19 mouse cellular contexts compared by ENCODE assay signal in the genomic region with DNA sequence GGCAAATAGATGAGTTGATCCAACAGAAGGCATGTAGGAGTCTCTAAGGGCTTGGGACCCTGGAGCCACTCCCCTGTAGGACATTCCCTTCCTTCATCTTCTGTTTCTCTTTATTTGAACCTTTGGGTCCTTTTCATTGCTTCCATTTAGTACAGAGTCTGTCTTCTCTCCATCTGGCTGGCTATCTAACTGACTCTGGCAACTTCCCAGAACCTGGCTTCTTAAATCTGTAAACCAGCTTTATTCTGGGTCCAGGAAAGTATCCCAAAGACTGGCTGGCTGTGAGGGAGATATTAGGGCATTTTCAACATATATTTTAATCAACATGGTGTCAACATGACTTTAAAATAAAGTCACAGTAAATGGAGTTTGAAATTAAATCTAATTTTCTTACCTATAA. TPM values are rescaled to one million over a fixed set of nuclear protein-coding genes. Genes with fewer than 3 reads are reported as not detected.
"Had no signal": no experiment of that assay in that cellular context is flagged by ENCODE, and none has a peak within 500 bp of the region (broad histone marks: within the 10 kb centered on the region; RNA-seq: fewer than 3 reads in every experiment).

No protein-coding gene starts in this region.

- ATAC-seq: midbrain, embryonic 16.5 days had no signal

- H3K27ac ChIP-seq: midbrain, embryonic 10.5 days; midbrain, embryonic 12.5 days; neural tube, embryonic 13.5 days; neural tube, embryonic 15.5 days had no signal

- H3K4me2 ChIP-seq: lung, embryonic 14.5 days; midbrain, embryonic 12.5 days; neural tube, embryonic 13.5 days; neural tube, embryonic 15.5 days had no signal

- H3K27me3 ChIP-seq: midbrain, embryonic 12.5 days; neural tube, embryonic 13.5 days; neural tube, embryonic 15.5 days had no signal

- H3K9me3 ChIP-seq: midbrain, embryonic 10.5 days; midbrain, embryonic 12.5 days; neural tube, embryonic 13.5 days; neural tube, embryonic 15.5 days had no signal

- H3K4me1 ChIP-seq: midbrain, embryonic 10.5 days; midbrain, embryonic 12.5 days; neural tube, embryonic 13.5 days; neural tube, embryonic 15.5 days had no signal

- H3K36me3 ChIP-seq: midbrain, embryonic 12.5 days had no signal

- H3K4me3 ChIP-seq: midbrain, embryonic 10.5 days; midbrain, embryonic 12.5 days; myocyte; neural tube, embryonic 13.5 days; neural tube, embryonic 15.5 days had no signal

- H3K9ac ChIP-seq: lung, embryonic 14.5 days; midbrain, embryonic 12.5 days; neural tube, embryonic 13.5 days; neural tube, embryonic 15.5 days had no signal

- DNase-seq: lung, embryonic 14.5 days; lung, postnatal 10 days; lung, postnatal 4 days; midbrain, embryonic 14.5 days; retina, postnatal 1 day; right cerebral cortex, adult 18-20 months; right cerebral cortex, postnatal 25 days; right cerebral cortex, postnatal 4 days; spleen, adult 18-20 months; thymus, adult 18-20 months; thymus, postnatal 14 days; thymus, postnatal 36 days had no signal

RNA-seq across cellular contexts. Expression of a gene that starts 4.1 kb away (rescaled TPM):
- polyA plus RNA-seq: small intestine, adult 2 months had no signal
